Mouse (Mus musculus): Measurements from ENCODE around the gene Usp29.
"Not testable (repeated sequence)": the region's sequence is repeated elsewhere in the genome, so short reads cannot be mapped to it uniquely, and the experiment has no call there.

Usp29 gene

DNA sequence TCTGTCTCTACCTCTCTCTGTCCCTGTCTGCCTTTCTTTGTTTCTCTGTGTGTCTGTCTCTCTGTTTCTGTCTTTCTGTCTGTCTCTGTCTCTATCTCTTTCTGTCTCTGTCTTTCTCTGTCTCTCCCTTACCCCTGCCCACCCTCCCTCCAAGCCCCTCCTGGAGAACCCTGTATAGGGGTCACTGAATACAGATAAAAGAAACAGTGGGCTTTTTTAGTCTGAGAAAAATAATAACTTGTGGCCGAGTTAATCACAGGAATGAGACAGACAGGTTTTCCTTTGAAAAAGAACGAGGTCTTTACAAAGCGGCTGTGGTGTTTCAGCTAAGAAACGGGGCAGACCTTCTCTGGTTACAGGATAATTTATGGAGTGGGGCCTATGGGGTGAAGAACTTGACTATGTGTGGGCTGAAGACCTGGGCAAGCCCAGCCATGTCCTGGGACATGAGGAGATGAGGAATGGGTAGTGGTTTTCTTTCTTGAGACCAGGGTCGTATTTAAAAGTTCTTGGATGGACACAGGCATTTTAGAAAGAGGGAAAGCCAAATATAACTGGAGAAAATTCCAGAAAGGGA is 128.4 kb downstream of the Usp29 start:
- H3K9me3 ChIP-seq (ENCODE audit: low read length), result no peaks in the 10 kb centered on the region
- H3K27me3 ChIP-seq (ENCODE audit: insufficient read depth, low read length), result no peaks in the 10 kb centered on the region
- no peaks in the 10 kb centered on the region for H3K36me3 ChIP-seq (ENCODE audit: insufficient read depth, low read length)
- TF ChIP-seq CTCF (conservative IDR thresholded peaks at IDR 0.05; ENCODE audit: low read length) (no peak), POU5F1 (IDR thresholded peaks at IDR 0.05; ENCODE audit: borderline replicate concordance, low read length) (no peak), NANOG (IDR thresholded peaks at IDR 0.05; ENCODE audit: borderline replicate concordance, low read length) (no peak)
- H3K4me3 ChIP-seq (replicated peaks; ENCODE audit: low read length), result no peak overlapping the region
- H3K4me1 ChIP-seq (replicated peaks; ENCODE audit: low read depth, low read length), result peaks cover 11% of the 10 kb centered on the region; the same call in 1 of the 2 replicates

GRCm38 (mm10) chr7:6860689-6861088 is 130.3 kb downstream of the Usp29 start:
- H3K4me1 ChIP-seq (replicated peaks; ENCODE audit: low read depth, low read length), result peaks cover 11% of the 10 kb centered on the region; the same call in 1 of the 2 replicates
- TF ChIP-seq POU5F1 (IDR thresholded peaks at IDR 0.05; ENCODE audit: borderline replicate concordance, low read length) (no peak), NANOG (IDR thresholded peaks at IDR 0.05; ENCODE audit: borderline replicate concordance, low read length) (no peak), CTCF (conservative IDR thresholded peaks at IDR 0.05; ENCODE audit: low read length) (no peak)
- no peak overlapping the region for H3K4me3 ChIP-seq (replicated peaks; ENCODE audit: low read length)
- H3K9me3 ChIP-seq (ENCODE audit: low read length), result no peaks in the 10 kb centered on the region
- no peaks in the 10 kb centered on the region for H3K36me3 ChIP-seq (ENCODE audit: insufficient read depth, low read length)
- H3K27me3 ChIP-seq (ENCODE audit: insufficient read depth, low read length), result no peaks in the 10 kb centered on the region

DNA sequence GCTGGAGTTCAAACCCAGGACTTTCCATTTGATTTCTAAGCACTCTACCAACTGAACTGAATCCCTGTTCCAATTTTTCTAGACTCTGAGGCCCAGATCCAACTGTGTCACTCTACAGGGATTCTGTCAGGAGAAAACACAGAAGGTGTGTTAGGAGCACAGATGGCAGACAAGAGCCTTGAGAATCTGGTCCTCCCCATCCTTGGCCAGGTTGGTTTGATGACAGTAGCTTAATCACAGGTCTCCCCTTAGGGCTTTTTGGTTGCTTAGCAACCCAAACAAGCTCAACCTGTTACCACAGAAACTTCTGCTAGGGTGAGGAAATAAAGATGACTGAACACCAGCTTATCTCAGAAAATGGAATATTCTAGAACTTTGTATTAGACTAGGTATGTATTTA is 136.0 kb downstream of the Usp29 start:
- Histone ChIP-seq H3K36me3 (ENCODE audit: insufficient read depth, low read length) (no peaks in the 10 kb centered on the region), H3K4me1 (replicated peaks; ENCODE audit: low read depth, low read length) (peaks cover 3% of the 10 kb centered on the region; the same call in 1 of the 2 replicates), H3K9me3 (ENCODE audit: low read length) (no peaks in the 10 kb centered on the region), H3K27me3 (ENCODE audit: insufficient read depth, low read length) (no peaks in the 10 kb centered on the region), H3K4me3 (replicated peaks; ENCODE audit: low read length) (no peak overlapping the region)
- TF ChIP-seq NANOG (IDR thresholded peaks at IDR 0.05; ENCODE audit: borderline replicate concordance, low read length), result no peak
- TF ChIP-seq POU5F1 (IDR thresholded peaks at IDR 0.05; ENCODE audit: borderline replicate concordance, low read length), result no peak
- no peak for TF ChIP-seq CTCF (conservative IDR thresholded peaks at IDR 0.05; ENCODE audit: low read length)

- H3K9me3 ChIP-seq (ENCODE audit: low read length), result no peaks in the 10 kb centered on the region
- 0 out of 2 replicates have a peak, but pooled peaks cover under 1% of the 10 kb centered on the region for H3K27me3 ChIP-seq (ENCODE audit: insufficient read depth, low read length)
- H3K36me3 ChIP-seq (ENCODE audit: insufficient read depth, low read length), result no peaks in the 10 kb centered on the region
- H3K4me3 ChIP-seq (replicated peaks; ENCODE audit: low read length), result no peak overlapping the region
- TF ChIP-seq POU5F1 (IDR thresholded peaks at IDR 0.05; ENCODE audit: borderline replicate concordance, low read length) (no peak), NANOG (IDR thresholded peaks at IDR 0.05; ENCODE audit: borderline replicate concordance, low read length) (no peak), CTCF (conservative IDR thresholded peaks at IDR 0.05; ENCODE audit: low read length) (no peak)
- H3K4me1 ChIP-seq (replicated peaks; ENCODE audit: low read depth, low read length), result no peaks in the 10 kb centered on the region
These were observed 138.5 kb downstream of the Usp29 start for GRCm38 (mm10) chr7:6868831-6869230.

DNA sequence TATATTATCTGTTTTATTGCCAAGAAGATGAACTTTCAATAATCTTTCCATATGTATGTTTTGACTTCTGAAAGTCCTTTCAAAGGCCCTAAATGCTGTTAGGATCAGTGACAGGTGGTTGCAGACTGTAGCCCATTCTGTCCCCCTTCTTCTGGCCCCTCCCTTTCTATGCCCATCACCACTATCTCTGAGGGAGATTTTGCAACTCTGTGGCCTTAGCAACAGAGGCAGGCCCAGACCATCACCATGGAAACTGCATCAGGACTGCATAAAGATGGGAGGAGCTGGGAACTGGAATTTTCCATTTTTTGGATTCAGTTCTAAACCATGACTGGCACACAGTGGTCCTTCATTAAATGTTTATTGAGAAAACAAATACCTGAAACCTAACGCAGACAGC is 139.2 kb downstream of the Usp29 start:
- Histone ChIP-seq H3K36me3 (ENCODE audit: insufficient read depth, low read length) (no peaks in the 10 kb centered on the region), H3K27me3 (ENCODE audit: insufficient read depth, low read length) (0 out of 2 replicates have a peak, but pooled peaks cover 2% of the 10 kb centered on the region), H3K9me3 (ENCODE audit: low read length) (no peaks in the 10 kb centered on the region), H3K4me3 (replicated peaks; ENCODE audit: low read length) (no peak overlapping the region), H3K4me1 (replicated peaks; ENCODE audit: low read depth, low read length) (no peaks in the 10 kb centered on the region)
- TF ChIP-seq NANOG (IDR thresholded peaks at IDR 0.05; ENCODE audit: borderline replicate concordance, low read length) (no peak), CTCF (conservative IDR thresholded peaks at IDR 0.05; ENCODE audit: low read length) (no peak), POU5F1 (IDR thresholded peaks at IDR 0.05; ENCODE audit: borderline replicate concordance, low read length) (no peak)

- Histone ChIP-seq H3K9me3 (ENCODE audit: low read length) (no peaks in the 10 kb centered on the region), H3K27me3 (ENCODE audit: insufficient read depth, low read length) (0 out of 2 replicates have a peak, but pooled peaks cover 2% of the 10 kb centered on the region)
These were observed 144.1 kb downstream of the Usp29 start for GRCm38 (mm10) chr7:6874448-6874847.

GRCm38 (mm10) chr7:6878202-6878601 is 147.8 kb downstream of the Usp29 start:
- H3K4me3 ChIP-seq (replicated peaks; ENCODE audit: low read length), result no peak overlapping the region
- H3K27me3 ChIP-seq (ENCODE audit: insufficient read depth, low read length), result 0 out of 2 replicates have a peak, but pooled peaks cover 6% of the 10 kb centered on the region
- TF ChIP-seq POU5F1 (IDR thresholded peaks at IDR 0.05; ENCODE audit: borderline replicate concordance, low read length) (no peak), CTCF (conservative IDR thresholded peaks at IDR 0.05; ENCODE audit: low read length) (no peak), NANOG (IDR thresholded peaks at IDR 0.05; ENCODE audit: borderline replicate concordance, low read length) (no peak)
- H3K36me3 ChIP-seq (ENCODE audit: insufficient read depth, low read length), result no peaks in the 10 kb centered on the region
- no peaks in the 10 kb centered on the region for H3K9me3 ChIP-seq (ENCODE audit: low read length)
- H3K4me1 ChIP-seq (replicated peaks; ENCODE audit: low read depth, low read length), result peaks cover 9% of the 10 kb centered on the region; the same call in 1 of the 2 replicates

More at GRCm38 (mm10) chr7:6874448-6874847, 144.1 kb downstream of the Usp29 start:
- H3K4me3 ChIP-seq (replicated peaks; ENCODE audit: low read length), result no peak overlapping the region
- no peak for TF ChIP-seq NANOG (IDR thresholded peaks at IDR 0.05; ENCODE audit: borderline replicate concordance, low read length)
- no peak for TF ChIP-seq CTCF (conservative IDR thresholded peaks at IDR 0.05; ENCODE audit: low read length)
- no peak for TF ChIP-seq POU5F1 (IDR thresholded peaks at IDR 0.05; ENCODE audit: borderline replicate concordance, low read length)
- H3K36me3 ChIP-seq (ENCODE audit: insufficient read depth, low read length), result no peaks in the 10 kb centered on the region
- no peaks in the 10 kb centered on the region for H3K4me1 ChIP-seq (replicated peaks; ENCODE audit: low read depth, low read length)

- H3K9me3 ChIP-seq (ENCODE audit: low read length); H3K36me3 ChIP-seq (ENCODE audit: insufficient read depth, low read length); H3K4me3 ChIP-seq (replicated peaks; ENCODE audit: low read length): not testable (repeated sequence)
These were observed 148.5 kb downstream of the Usp29 start for GRCm38 (mm10) chr7:6878849-6879248.

More at GRCm38 (mm10) chr7:6878849-6879248, 148.5 kb downstream of the Usp29 start:
- H3K27me3 ChIP-seq (ENCODE audit: insufficient read depth, low read length); H3K4me1 ChIP-seq (replicated peaks; ENCODE audit: low read depth, low read length): not testable (repeated sequence)
